Mouse (Mus musculus) liver, postnatal 0 days (tissue): ENCODE results near the gene Lmna. TPM values are rescaled to one million over a fixed set of nuclear protein-coding genes. Genes with fewer than 3 reads are reported as not detected.

Experiments
- ATAC-seq: fragments of 200-750 bp; cut with Nextera tagmentation; 2 replicates; pipeline ENCODE4 v1.8.0; 2017; ENCODE audit warnings: mild to moderate bottlenecking, moderate library complexity
- DNase-seq: peaks from one replicate; pipeline ENCODE4 v3.0.0-alpha.2; 2016
- H3K27ac ChIP-seq: fragments of 300-500 bp; sonication (generic); 2 replicates; pipeline ENCODE4 v1.5.1; 2014; ENCODE audit warnings: antibody characterized with exemption, moderate library complexity, mild to moderate bottlenecking, low read depth
- H3K27me3 ChIP-seq: fragments of 300-500 bp; sonication (generic); 2 replicates; pipeline ENCODE4 v1.6.1; 2014; ENCODE audit warnings: low read length, control low read depth, mixed read lengths; ENCODE audit not compliant: insufficient read depth
- H3K36me3 ChIP-seq: fragments of 300-500 bp; sonication (generic); replicated peaks from 2 replicates; pipeline ENCODE4 v1.6.1; 2014; ENCODE audit warnings: mild to moderate bottlenecking, control low read depth, low read length, moderate library complexity, mixed read lengths; ENCODE audit not compliant: insufficient read depth
- H3K4me1 ChIP-seq: fragments of 300-500 bp; sonication (generic); 2 replicates; pipeline ENCODE4 v1.6.1; 2014; ENCODE audit warnings: antibody characterized with exemption, mild to moderate bottlenecking, control low read depth; ENCODE audit not compliant: insufficient read depth
- H3K4me2 ChIP-seq: fragments of 300-500 bp; sonication (generic); 2 replicates; pipeline ENCODE4 v1.6.1; 2014; ENCODE audit warnings: low read depth, mild to moderate bottlenecking, low read length, moderate library complexity, mixed read lengths
- H3K4me3 ChIP-seq: fragments of 300-500 bp; sonication (generic); 2 replicates; pipeline ENCODE4 v1.5.1; 2014; ENCODE audit warnings: low read depth, low read length
- H3K9ac ChIP-seq: fragments of 300-500 bp; sonication (generic); replicated peaks from 2 replicates; pipeline ENCODE4 v1.6.1; 2014; ENCODE audit warnings: mild to moderate bottlenecking, moderate library complexity
- H3K9me3 ChIP-seq: fragments of 300-500 bp; sonication (generic); 2 replicates; pipeline ENCODE4 v1.6.1; 2016; ENCODE audit warnings: mild to moderate bottlenecking, control low read depth, low read length, mixed read lengths
- CTCF ChIP-seq: sonication (generic); IDR thresholded peaks from 2 replicates; pipeline ENCODE4 v1.5.1; 2016; ENCODE audit warnings: antibody characterized with exemption, low read depth
- EP300 ChIP-seq: IDR thresholded peaks from 2 replicates; pipeline ENCODE4 v1.6.1; 2016; ENCODE audit warnings: antibody characterized with exemption, low read depth, mild to moderate bottlenecking
- WGBS: fragments of 180-500 bp; shearing (Covaris S2); extraction: QIAGEN DNeasy Blood & Tissue Kit; methylation state at CpG from one replicate; pipeline ENCODE4 v1.1.7; 2014; ENCODE audit not compliant: insufficient replicate concordance; 5-methylcytosine and 5-hydroxymethylcytosine counted together
- polyA plus RNA-seq: library from polyadenylated mRNA; unstranded; fragments of >200 nt; fragmentation: Nextera tagmentation; extraction: Ambion mirVana; gene quantifications from 2 replicates; pipeline ENCODE4 v1.2.1, GENCODE M21; 2015

Lmna gene
- polyA plus RNA-seq, 1 experiment from 2014 or later = 73.4 TPM

DNA sequence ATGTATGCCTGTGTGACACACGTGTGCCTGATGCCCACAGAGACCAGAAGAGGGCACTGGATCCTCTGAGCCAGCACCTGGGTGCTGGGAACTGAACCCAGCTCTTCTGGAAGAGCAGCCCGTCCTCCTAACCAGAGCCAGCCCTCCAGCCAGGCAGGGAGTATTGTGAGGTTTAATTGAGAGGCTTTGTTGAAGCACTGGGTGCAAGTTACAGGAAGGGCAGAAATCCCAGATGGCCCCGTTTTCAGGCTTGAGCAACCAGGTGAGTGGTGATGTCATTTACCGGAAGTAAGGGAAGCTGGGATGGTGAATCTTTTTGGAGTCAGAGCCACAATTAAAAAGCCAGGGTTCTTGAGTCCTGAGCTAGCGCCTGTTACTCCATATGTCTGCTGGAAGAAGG lies 15.3 kb upstream of the Lmna start:
- DNase-seq (no peak), ATAC-seq (no peak)
- WGBS = 78% methylated on average over 5 of the region's 5 CpGs
- peaks cover 5% of the 10 kb centered on the region for H3K4me1 ChIP-seq
- H3K9ac ChIP-seq = no peak overlapping the region
- no peaks in the 10 kb centered on the region for H3K36me3 ChIP-seq
- no peak overlapping the region for H3K4me3 ChIP-seq
- no peak overlapping the region for H3K27ac ChIP-seq
- no peaks in the 10 kb centered on the region for H3K9me3 ChIP-seq
- TF ChIP-seq EP300 (no peak), CTCF (no peak)
- H3K4me2 ChIP-seq = no peak overlapping the region
- H3K27me3 ChIP-seq = no peaks in the 10 kb centered on the region

GRCm38 (mm10) chr3:88523027-88523426 lies 13.3 kb upstream of the Lmna start:
- WGBS = 84% methylated on average over 8 of the region's 8 CpGs
- H3K27me3 ChIP-seq = no peaks in the 10 kb centered on the region
- H3K4me3 ChIP-seq = no peak overlapping the region
- DNase-seq (no peak), ATAC-seq (no peak)
- H3K9me3 ChIP-seq = no peaks in the 10 kb centered on the region
- no peaks in the 10 kb centered on the region for H3K36me3 ChIP-seq
- no peak overlapping the region for H3K27ac ChIP-seq
- H3K4me2 ChIP-seq = no peak overlapping the region
- H3K9ac ChIP-seq = no peak overlapping the region
- TF ChIP-seq CTCF (no peak), EP300 (no peak)
- H3K4me1 ChIP-seq = peaks cover 5% of the 10 kb centered on the region

DNA sequence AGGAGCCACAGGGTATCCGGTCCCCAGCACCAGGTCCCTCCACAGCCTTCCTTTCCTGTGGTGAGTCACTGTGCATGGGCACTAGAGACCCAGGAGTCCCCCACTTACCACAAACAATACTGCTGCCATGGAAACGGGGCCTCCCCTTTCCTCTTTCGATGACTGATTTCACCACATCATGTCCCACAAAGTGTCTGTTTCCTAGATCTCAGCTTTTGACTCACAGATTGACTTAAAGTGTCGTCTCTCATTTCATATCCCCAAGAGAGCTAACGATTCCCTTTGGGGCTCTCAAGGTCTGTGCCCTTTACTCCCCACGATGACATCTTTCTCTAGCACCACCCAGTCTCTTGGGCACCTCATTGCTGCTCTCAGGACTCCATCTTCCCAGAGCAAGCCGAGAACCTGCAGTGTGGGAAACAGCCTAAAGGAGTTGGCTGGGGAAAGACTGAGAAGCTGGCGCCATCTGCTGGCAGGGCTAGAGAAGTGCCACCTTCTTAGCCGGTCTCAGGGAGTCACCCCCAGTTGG lies 12.1 kb upstream of the Lmna start:
- Histone ChIP-seq H3K4me1 (no peaks in the 10 kb centered on the region), H3K4me3 (no peak overlapping the region), H3K9ac (no peak overlapping the region), H3K4me2 (no peak overlapping the region), H3K27ac (no peak overlapping the region), H3K36me3 (no peaks in the 10 kb centered on the region), H3K27me3 (no peaks in the 10 kb centered on the region), H3K9me3 (no peaks in the 10 kb centered on the region)
- WGBS = 13% methylated on average over 9 of the region's 9 CpGs
- ATAC-seq = peak; percentile 64
- TF ChIP-seq EP300 (no peak), CTCF (peak; percentile 99)
- peak; percentile 79 for DNase-seq

DNA sequence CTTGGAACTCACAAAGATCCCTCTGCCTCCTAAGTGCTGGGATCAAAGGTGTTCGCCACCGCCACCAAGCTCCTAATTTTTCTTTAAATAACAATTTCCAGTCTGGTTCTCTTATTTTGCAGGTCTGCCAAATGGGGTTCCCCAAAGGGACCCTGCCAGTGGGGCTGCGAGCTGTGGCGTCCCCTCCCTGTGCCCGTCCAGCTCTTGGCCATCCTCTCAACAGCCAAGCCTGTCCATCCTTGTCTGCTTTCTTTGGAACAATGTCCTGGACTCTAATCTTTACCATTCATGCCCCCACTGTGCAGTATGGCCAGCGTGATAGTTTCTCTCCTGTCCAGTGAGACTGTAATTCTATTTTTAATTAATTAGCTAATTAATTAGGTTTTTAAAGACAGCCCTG lies 11.4 kb upstream of the Lmna start:
- H3K27me3 ChIP-seq = no peaks in the 10 kb centered on the region
- H3K4me3 ChIP-seq = no peak overlapping the region
- 79% methylated on average over 6 of the region's 6 CpGs for WGBS
- H3K4me1 ChIP-seq = no peaks in the 10 kb centered on the region
- no peaks in the 10 kb centered on the region for H3K9me3 ChIP-seq
- TF ChIP-seq CTCF (no peak), EP300 (no peak)
- H3K9ac ChIP-seq = no peak overlapping the region
- H3K4me2 ChIP-seq = no peak overlapping the region
- H3K27ac ChIP-seq = no peak overlapping the region
- no peak for ATAC-seq
- no peaks in the 10 kb centered on the region for H3K36me3 ChIP-seq
- DNase-seq = no peak

GRCm38 (mm10) chr3:88520078-88520477 lies 10.3 kb upstream of the Lmna start:
- Histone ChIP-seq H3K9me3 (no peaks in the 10 kb centered on the region), H3K4me3 (no peak overlapping the region), H3K27me3 (no peaks in the 10 kb centered on the region), H3K27ac (no peak overlapping the region), H3K4me1 (no peaks in the 10 kb centered on the region), H3K9ac (no peak overlapping the region), H3K36me3 (no peaks in the 10 kb centered on the region), H3K4me2 (no peak overlapping the region)
- TF ChIP-seq CTCF (no peak), EP300 (no peak)
- DNase-seq (no peak), ATAC-seq (no peak)
- WGBS = 79% methylated on average over 2 of the region's 2 CpGs

DNA sequence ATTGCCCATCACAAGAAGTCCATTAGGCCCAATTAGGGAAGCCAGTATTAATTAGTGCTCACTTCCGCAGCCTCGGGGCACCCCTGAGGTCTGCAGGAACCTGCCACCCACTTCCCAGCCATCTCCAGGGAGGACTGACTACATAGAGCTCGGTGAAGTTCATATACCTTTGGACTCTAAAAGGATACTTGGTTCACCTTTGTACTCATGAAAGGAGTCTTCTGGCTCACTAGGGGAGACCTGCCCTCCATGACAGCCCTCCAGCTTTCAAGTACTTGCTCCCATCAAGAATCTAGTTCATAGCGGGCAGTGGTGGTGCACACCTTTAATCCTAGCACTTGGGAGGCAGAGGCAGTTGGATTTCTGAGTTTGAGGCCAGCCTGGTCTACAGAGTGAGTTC lies 8.7 kb upstream of the Lmna start:
- Histone ChIP-seq H3K27ac (no peak overlapping the region), H3K9me3 (no peaks in the 10 kb centered on the region), H3K4me1 (peaks cover 6% of the 10 kb centered on the region), H3K4me2 (no peak overlapping the region), H3K27me3 (no peaks in the 10 kb centered on the region), H3K4me3 (no peak overlapping the region), H3K9ac (no peak overlapping the region), H3K36me3 (no peaks in the 10 kb centered on the region)
- no peak for DNase-seq
- no peak for ATAC-seq
- 79% methylated on average over 4 of the region's 4 CpGs for WGBS
- TF ChIP-seq CTCF (no peak), EP300 (no peak)

GRCm38 (mm10) chr3:88516407-88516806 lies 6.7 kb upstream of the Lmna start:
- no peaks in the 10 kb centered on the region for H3K27me3 ChIP-seq
- H3K36me3 ChIP-seq = no peaks in the 10 kb centered on the region
- no peak for TF ChIP-seq EP300
- no peak for TF ChIP-seq CTCF
- no peaks in the 10 kb centered on the region for H3K9me3 ChIP-seq
- ATAC-seq = no peak
- DNase-seq = no peak
- H3K9ac ChIP-seq = no peak overlapping the region
- WGBS = 74% methylated on average over 2 of the region's 2 CpGs
- H3K27ac ChIP-seq = no peak overlapping the region
- H3K4me1 ChIP-seq = peaks cover 22% of the 10 kb centered on the region
- no peak overlapping the region for H3K4me2 ChIP-seq
- H3K4me3 ChIP-seq = no peak overlapping the region
